8 mouse cellular contexts compared by ENCODE assay signal in the genomic region with DNA sequence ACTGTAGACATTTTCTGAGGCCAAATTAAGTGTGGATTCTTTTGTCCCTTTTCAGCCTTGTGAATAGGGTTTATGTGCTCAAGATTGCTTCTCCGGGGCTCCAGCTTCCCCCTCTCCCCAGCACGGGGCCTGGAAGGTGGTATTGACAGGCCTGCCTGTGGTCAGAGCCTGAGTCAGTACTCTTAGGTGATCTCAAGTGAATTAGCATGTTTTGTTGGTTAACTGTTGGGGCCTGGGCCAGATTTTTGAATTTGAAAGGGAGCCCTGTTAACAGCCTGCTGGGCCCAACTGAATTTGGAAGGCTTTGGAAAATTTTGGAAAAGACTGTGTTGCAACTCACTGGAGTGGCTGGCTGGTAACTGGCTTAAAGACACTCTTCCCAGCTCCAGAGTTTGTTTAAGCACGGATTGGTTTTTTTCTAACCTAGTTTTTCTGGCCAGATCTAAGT. TPM values are rescaled to one million over a fixed set of nuclear protein-coding genes. Genes with fewer than 3 reads are reported as not detected.
DNase-seq lines count a peak whose midpoint lies in the region; ATAC-seq and TF ChIP-seq lines count a peak whose summit lies in the region.

No protein-coding gene starts in this region.

- H3K27ac ChIP-seq in spleen, adult 2 months (ENCODE audit: insufficient read depth, low read length) = peak overlapping the region; percentile 90
- H3K27ac ChIP-seq in hindbrain, embryonic 12.5 days = peak overlapping the region; percentile 100
- H3K27ac ChIP-seq in liver, postnatal 0 days (ENCODE audit: low read depth) = peak overlapping the region; percentile 94

- no peak for TF ChIP-seq EP300 in liver, postnatal 0 days (IDR thresholded peaks at IDR 0.05; ENCODE audit: low read depth)

- no peaks in the 10 kb centered on the region for H3K27me3 ChIP-seq in spleen, adult 2 months (ENCODE audit: control insufficient read depth, insufficient read depth, low read length)
- no peaks in the 10 kb centered on the region for H3K27me3 ChIP-seq in hindbrain, embryonic 12.5 days
- H3K27me3 ChIP-seq in liver, postnatal 0 days (ENCODE audit: insufficient read depth, low read length) = 0 out of 2 replicates have a peak, but pooled peaks cover 3% of the 10 kb centered on the region

- H3K4me2 ChIP-seq in hindbrain, embryonic 12.5 days (replicated peaks) = peak overlapping the region; percentile 75
- H3K4me2 ChIP-seq in liver, postnatal 0 days (ENCODE audit: low read depth, low read length) = peak overlapping the region; percentile 81

- H3K9ac ChIP-seq in hindbrain, embryonic 12.5 days = peak overlapping the region; percentile 100
- H3K9ac ChIP-seq in liver, postnatal 0 days (replicated peaks) = peak overlapping the region; percentile 88

- no peak for ATAC-seq in hindbrain, embryonic 12.5 days (ENCODE audit: low FRiP score)
- no peak for ATAC-seq in liver, postnatal 0 days
- no peak for ATAC-seq in megakaryocyte-erythroid progenitor cell, adult 5-6 weeks (replicated peaks; ENCODE audit: low FRiP score, low TSS enrichment, poor library complexity, severe bottlenecking)

- no peak for TF ChIP-seq CTCF in spleen, adult 2 months (IDR thresholded peaks at IDR 0.05; ENCODE audit: extremely low read depth, insufficient read depth, insufficient read length, insufficient replicate concordance)
- TF ChIP-seq CTCF in liver, postnatal 0 days (IDR thresholded peaks at IDR 0.05; ENCODE audit: low read depth) = no peak

- no peak for DNase-seq in spleen, adult 2 months (ENCODE audit: low read depth in 1 of 2, low spot score in 2 of 2)
- DNase-seq in spleen, postnatal 36 days (ENCODE audit: low spot score in 2 of 2) = no peak
- DNase-seq in cerebellum, adult 9-10 months = peak; percentile 75
- peak; percentile 41 to 47 for DNase-seq in frontal cortex, postnatal 36 days (ENCODE audit: low spot score in 2 of 2)
- no peak for DNase-seq in liver, postnatal 0 days
- DNase-seq in retina, adult 2 months (ENCODE audit: low read depth, low spot score) = peak; percentile 4

- 20% methylated on average over 3 of the region's 3 CpGs for WGBS in spleen, adult 2 months
- 1% methylated on average over 3 of the region's 3 CpGs for WGBS in hindbrain, embryonic 12.5 days
- WGBS in liver, postnatal 0 days (ENCODE audit: insufficient replicate concordance) = 15% methylated on average over 3 of the region's 3 CpGs

- TF ChIP-seq POLR2A in spleen, adult 2 months (IDR thresholded peaks at IDR 0.05; ENCODE audit: low read depth, low read length) = no peak

- no peaks in the 10 kb centered on the region for H3K36me3 ChIP-seq in spleen, adult 2 months (ENCODE audit: control insufficient read depth, insufficient read depth, low read length)
- H3K36me3 ChIP-seq in hindbrain, embryonic 12.5 days = peaks cover 20% of the 10 kb centered on the region
- 0 out of 2 replicates have a peak, but pooled peaks cover 4% of the 10 kb centered on the region for H3K36me3 ChIP-seq in liver, postnatal 0 days (replicated peaks; ENCODE audit: insufficient read depth, low read length)

- peak overlapping the region; percentile 93; the same call in 1 of the 2 replicates for H3K4me3 ChIP-seq in spleen, adult 2 months (ENCODE audit: extremely low read depth, insufficient read depth, insufficient read length)
- H3K4me3 ChIP-seq in hindbrain, embryonic 12.5 days = peak overlapping the region; percentile 96
- peak overlapping the region; percentile 80 for H3K4me3 ChIP-seq in liver, postnatal 0 days (ENCODE audit: low read depth, low read length)

- H3K4me1 ChIP-seq in spleen, adult 2 months (ENCODE audit: control insufficient read depth, insufficient read depth, insufficient read length) = peaks cover 16% of the 10 kb centered on the region
- H3K4me1 ChIP-seq in hindbrain, embryonic 12.5 days = peaks cover 55% of the 10 kb centered on the region
- peaks cover 28% of the 10 kb centered on the region for H3K4me1 ChIP-seq in liver, postnatal 0 days (ENCODE audit: insufficient read depth)

- H3K9me3 ChIP-seq in hindbrain, embryonic 12.5 days (replicated peaks) = no peaks in the 10 kb centered on the region
- no peaks in the 10 kb centered on the region for H3K9me3 ChIP-seq in liver, postnatal 0 days (ENCODE audit: low read length)

RNA-seq across cellular contexts. Expression of gene Map4k4, which starts 2.0 kb away (rescaled TPM):
- polyA plus RNA-seq in spleen, adult 2 months (2012; rRNA removed) = 54.3 and 60.7 TPM in 2 replicates
- polyA plus RNA-seq in hindbrain, embryonic 12.5 days (2016; fragmentation: Nextera tagmentation; extraction: Ambion mirVana) = 65.6 and 66.2 TPM in 2 replicates
- polyA plus RNA-seq in liver, postnatal 0 days (2015; fragmentation: Nextera tagmentation; extraction: Ambion mirVana) = 4.0 and 4.2 TPM in 2 replicates
- 20.4 and 29.0 TPM in 2 replicates for total RNA-seq in megakaryocyte-erythroid progenitor cell, adult 5-6 weeks (2014; fragmentation: Nextera tagmentation)
- total RNA-seq in megakaryocyte-erythroid progenitor cell, adult 5-6 weeks (2017) = 29.6 and 49.0 TPM in 2 replicates

Comparison
In these comparisons a context has a peak if more than half of its experiments do, and no peak if none do; other contexts are left out.
1. DNase-seq: peak in cerebellum, adult 9-10 months (single experiment), frontal cortex, postnatal 36 days (2 of 2) and retina, adult 2 months (single experiment); none in spleen, adult 2 months (0 of 2), spleen, postnatal 36 days (0 of 2) and liver, postnatal 0 days (single experiment).
2. RNA of gene Map4k4, which starts 2.0 kb away (polyA plus RNA-seq): 65.6 to 66.2 TPM in hindbrain, embryonic 12.5 days and 54.3 to 60.7 TPM in spleen, adult 2 months; 4.0 to 4.2 TPM in liver, postnatal 0 days; every median in the first group is over 10 times any median in the second.
3. Peak in every context shown above with its lines, with median percentiles within 50 percentile points of each other: H3K27ac ChIP-seq and H3K4me3 ChIP-seq.